Mouse (Mus musculus): Measurements from ENCODE around the gene Ccdc6.

GRCm38 (mm10) chr10:70085256-70085961 is 11.5 kb upstream of the Ccdc6 start:
- TF ChIP-seq POLR2A (IDR thresholded peaks at IDR 0.05; ENCODE audit: low read depth, low read length) (no peak), CTCF (IDR thresholded peaks at IDR 0.05; ENCODE audit: borderline replicate concordance, insufficient read depth, low read length) (no peak)
